Mouse (Mus musculus) olfactory bulb, adult 2 months (tissue): ENCODE results near the gene Dcxr. TPM values are rescaled to one million over a fixed set of nuclear protein-coding genes. Genes with fewer than 3 reads are reported as not detected.

Experiments
- H3K27ac ChIP-seq: fragments of 200-500 bp; 2 replicates; pipeline ENCODE4 v1.5.1; 2012; ENCODE audit warnings: low read depth, low read length; ENCODE audit not compliant: insufficient read depth
- H3K4me1 ChIP-seq: fragments of 200-500 bp; 2 replicates; pipeline ENCODE4 v1.6.1; 2012; ENCODE audit warnings: low read length; ENCODE audit not compliant: control insufficient read depth, insufficient read depth
- H3K4me3 ChIP-seq: fragments of 200-500 bp; 2 replicates; pipeline ENCODE4 v1.5.1; 2012; ENCODE audit warnings: mild to moderate bottlenecking, low read depth, low read length, moderate library complexity; ENCODE audit not compliant: insufficient read depth
- CTCF ChIP-seq: fragments of 200-500 bp; IDR thresholded peaks from 2 replicates; pipeline ENCODE4 v1.5.1; 2012; ENCODE audit warnings: low read depth, mild to moderate bottlenecking, low read length, moderate library complexity; ENCODE audit not compliant: insufficient read depth
- POLR2A ChIP-seq: fragments of 200-500 bp; IDR thresholded peaks from 2 replicates; pipeline ENCODE4 v1.6.1; 2012; ENCODE audit warnings: mild to moderate bottlenecking, low read depth, low read length, moderate library complexity; ENCODE audit not compliant: insufficient read depth
- WGBS: fragments of 180-500 bp; shearing (Covaris S2); methylation state at CpG from one replicate; pipeline ENCODE4 v1.1.7; 2018; 5-methylcytosine and 5-hydroxymethylcytosine counted together
- polyA plus RNA-seq: library from polyadenylated mRNA; stranded (reverse); fragments of >200 nt; gene quantifications from 2 replicates; pipeline ENCODE4 v1.2.4, GENCODE M21; 2012; ENCODE audit warnings: low replicate concordance; ENCODE audit not compliant: missing spikeins, insufficient read depth, insufficient read length

The Dcxr gene
- polyA plus RNA-seq, 1 experiment = not detected

DNA sequence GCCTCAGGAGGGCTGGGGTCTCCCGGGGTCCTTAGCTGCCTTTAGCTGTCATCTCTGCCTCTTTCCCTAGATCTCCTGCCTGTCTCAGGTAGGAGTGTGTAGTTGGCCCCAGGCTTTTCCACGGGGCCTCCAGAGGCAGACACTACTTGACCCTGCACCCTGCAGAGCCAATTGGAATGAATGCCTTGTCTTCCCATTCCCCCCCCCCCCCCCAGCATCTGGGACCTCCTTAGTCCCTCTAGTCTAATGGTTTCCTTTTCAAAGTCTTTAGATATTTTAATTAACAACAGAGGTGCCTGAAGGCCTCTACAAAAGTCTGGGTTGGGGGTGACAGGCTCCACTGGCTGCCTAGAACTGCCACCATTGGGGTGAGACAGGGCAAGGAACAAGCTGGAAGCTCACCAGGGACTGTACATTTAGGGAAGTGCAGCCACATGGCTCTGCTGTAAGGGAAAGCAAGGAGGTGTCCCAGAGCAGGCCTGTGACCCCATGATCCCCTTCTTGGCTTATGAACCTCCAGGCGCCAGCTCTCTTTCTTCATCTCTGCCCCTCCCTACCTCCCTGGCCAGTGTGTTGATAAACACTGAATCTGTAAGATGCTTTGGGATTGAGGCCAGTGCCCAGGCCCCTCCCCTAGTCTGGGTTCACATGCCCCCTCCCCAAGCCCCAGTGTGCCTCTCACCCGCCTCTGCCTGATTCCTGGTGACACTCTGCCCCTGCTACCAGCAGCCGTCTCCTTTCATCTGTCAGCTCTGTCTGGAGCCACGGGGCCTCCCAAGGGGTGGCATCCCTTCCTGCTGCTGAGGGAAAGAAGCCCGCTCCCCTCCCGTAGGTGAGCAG lies 22.4 kb downstream of the Dcxr start:
- no peak overlapping the region for H3K27ac ChIP-seq
- TF ChIP-seq POLR2A (no peak), CTCF (no peak)
- 46% methylated on average over 8 of the region's 8 CpGs for WGBS
- H3K4me1 ChIP-seq = peaks cover 23% of the 10 kb centered on the region
- no peak overlapping the region for H3K4me3 ChIP-seq

DNA sequence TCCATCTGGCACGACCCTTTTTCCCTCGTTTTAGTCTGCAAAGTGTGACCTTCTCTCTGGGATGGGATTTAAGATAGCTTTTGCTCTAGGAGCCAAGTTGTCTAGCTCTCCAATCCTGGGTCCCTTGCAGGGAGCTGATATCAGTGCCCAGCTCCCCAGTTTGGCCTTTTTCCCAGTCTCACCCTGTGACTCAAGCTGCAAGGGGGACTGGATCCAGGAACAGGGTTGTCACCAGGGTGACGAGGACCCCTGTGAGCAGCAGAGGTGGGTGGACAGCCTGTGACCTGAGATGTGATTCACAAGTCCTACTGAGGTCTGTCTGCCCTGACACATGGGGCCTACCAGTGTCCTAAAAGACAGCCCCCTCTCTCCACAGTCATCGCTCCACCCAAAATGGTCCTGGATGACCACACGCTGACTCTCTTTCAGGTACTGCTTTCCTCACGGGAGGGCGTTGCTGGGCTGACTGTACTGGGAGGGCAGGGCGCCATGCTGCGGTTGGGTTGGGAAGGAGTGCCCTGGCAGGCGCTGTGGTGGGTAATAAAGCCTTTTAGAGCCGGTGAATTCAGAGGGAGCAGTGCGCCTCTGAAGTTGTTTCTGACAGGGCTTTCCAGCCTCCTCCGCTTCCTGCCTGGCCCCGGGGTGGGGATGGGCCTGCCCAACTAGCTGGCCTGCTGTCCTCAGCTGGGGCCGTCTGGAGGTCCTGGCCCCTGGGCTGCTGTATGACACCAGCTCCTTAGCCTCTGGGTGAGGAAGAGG lies 23.2 kb downstream of the Dcxr start:
- peaks cover 23% of the 10 kb centered on the region for H3K4me1 ChIP-seq

DNA sequence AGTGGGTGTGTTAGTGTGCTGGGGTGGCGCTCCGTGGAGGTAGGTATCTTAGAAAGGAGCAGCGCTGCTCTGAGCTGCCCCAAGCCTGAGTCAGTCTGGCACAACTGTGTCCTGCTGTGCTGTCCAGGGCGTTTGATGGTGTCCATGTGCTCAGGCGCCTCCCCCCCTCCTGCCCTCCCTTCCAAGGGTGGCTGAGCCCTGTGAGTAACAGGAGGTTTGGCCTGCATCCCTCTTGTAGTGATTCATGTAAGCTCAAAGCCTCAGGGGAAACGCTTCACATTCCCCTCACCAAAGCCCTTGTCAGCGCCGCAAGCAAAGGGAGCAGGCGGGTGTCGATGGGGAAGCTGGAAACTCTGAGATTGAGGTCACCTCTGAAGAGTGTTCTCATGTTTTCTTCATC lies 29.3 kb downstream of the Dcxr start:
- H3K4me3 ChIP-seq = no peak overlapping the region
- H3K27ac ChIP-seq = no peak overlapping the region
- no peak for TF ChIP-seq POLR2A
- no peak for TF ChIP-seq CTCF
- H3K4me1 ChIP-seq = peaks cover 13% of the 10 kb centered on the region
- WGBS = 36% methylated on average over 10 of the region's 10 CpGs

More for the DNA sequence above, 23.2 kb downstream of the Dcxr start:
- no peak overlapping the region for H3K4me3 ChIP-seq
- TF ChIP-seq POLR2A = no peak
- WGBS = 46% methylated on average over 15 of the region's 15 CpGs
- H3K27ac ChIP-seq = 0 out of 2 replicates have a peak overlapping the region, but pooled peaks have one; percentile 16

GRCm38 (mm10) chr11:120696568-120696967 lies 30.5 kb downstream of the Dcxr start:
- Histone ChIP-seq H3K27ac (no peak overlapping the region), H3K4me1 (peaks cover 13% of the 10 kb centered on the region), H3K4me3 (no peak overlapping the region)
- 93% methylated on average over 6 of the region's 6 CpGs for WGBS
- no peak for TF ChIP-seq POLR2A
- TF ChIP-seq CTCF = no peak

DNA sequence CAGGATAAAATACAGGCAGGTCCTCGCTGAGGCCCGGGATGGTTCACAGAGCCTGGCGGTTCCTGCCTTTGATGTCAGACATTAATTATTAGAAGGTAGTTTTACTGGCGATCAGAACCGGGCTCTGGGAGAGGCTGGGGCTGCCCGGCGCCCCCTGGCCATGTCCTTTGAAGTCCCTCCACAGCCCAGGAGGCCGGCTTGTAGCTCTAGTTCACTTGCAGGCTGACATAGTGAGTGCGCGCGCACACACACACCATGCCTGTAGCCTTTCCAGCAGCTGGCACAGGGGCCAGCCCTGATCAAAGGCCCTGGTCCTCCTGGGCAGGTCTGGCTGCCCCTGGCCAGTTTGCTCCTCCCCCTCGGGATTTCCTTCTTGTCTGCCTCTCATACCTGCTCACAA lies 31.4 kb downstream of the Dcxr start:
- WGBS = 59% methylated on average over 12 of the region's 12 CpGs
- TF ChIP-seq POLR2A (no peak), CTCF (no peak)
- Histone ChIP-seq H3K27ac (no peak overlapping the region), H3K4me3 (no peak overlapping the region), H3K4me1 (peaks cover 13% of the 10 kb centered on the region)

- H3K4me3 ChIP-seq = no peak overlapping the region
- peaks cover 11% of the 10 kb centered on the region for H3K4me1 ChIP-seq
- TF ChIP-seq POLR2A (no peak), CTCF (no peak)
- no peak overlapping the region for H3K27ac ChIP-seq
- 45% methylated on average over 4 of the region's 4 CpGs for WGBS
These were observed 31.9 kb downstream of the Dcxr start for GRCm38 (mm10) chr11:120695184-120695583.

GRCm38 (mm10) chr11:120693461-120693860 lies 33.6 kb downstream of the Dcxr start:
- 82% methylated on average over 3 of the region's 3 CpGs for WGBS
- no peak for TF ChIP-seq POLR2A
- no peak for TF ChIP-seq CTCF
- H3K27ac ChIP-seq = no peak overlapping the region
- no peak overlapping the region for H3K4me3 ChIP-seq
- H3K4me1 ChIP-seq = peaks cover 11% of the 10 kb centered on the region

GRCm38 (mm10) chr11:120692471-120693011 lies 34.5 kb downstream of the Dcxr start:
- 77% methylated on average over 4 of the region's 4 CpGs for WGBS

GRCm38 (mm10) chr11:120689365-120689764 lies 37.7 kb downstream of the Dcxr start:
- WGBS = 81% methylated on average over 3 of the region's 3 CpGs
- no peak for TF ChIP-seq CTCF
- no peak for TF ChIP-seq POLR2A
- no peak overlapping the region for H3K27ac ChIP-seq
- H3K4me1 ChIP-seq = no peaks in the 10 kb centered on the region; the same call in 1 of the 2 replicates
- H3K4me3 ChIP-seq = no peak overlapping the region

More at GRCm38 (mm10) chr11:120692471-120693011, 34.5 kb downstream of the Dcxr start:
- Histone ChIP-seq H3K4me1 (peaks cover 3% of the 10 kb centered on the region; the same call in 1 of the 2 replicates), H3K27ac (no peak overlapping the region), H3K4me3 (no peak overlapping the region)
- TF ChIP-seq POLR2A (no peak), CTCF (no peak)
